Mouse (Mus musculus) lung, postnatal 0 days (tissue): Measurements from ENCODE around the gene Cd164. TPM values are rescaled to one million over a fixed set of nuclear protein-coding genes. Genes with fewer than 3 reads are reported as not detected.

Experiments
- ATAC-seq: fragments of 200-750 bp; cut with Nextera tagmentation; 2 replicates; pipeline ENCODE4 v1.8.0; 2017; ENCODE audit warnings: moderate library complexity
- DNase-seq: peaks from one replicate; pipeline ENCODE4 v3.0.0-alpha.2; 2016; ENCODE audit warnings: low spot score
- H3K27ac ChIP-seq: fragments of 300-500 bp; sonication (generic); 2 replicates; pipeline ENCODE4 v1.5.1; 2014; ENCODE audit warnings: antibody characterized with exemption, mild to moderate bottlenecking, low read length, mixed read lengths
- H3K27me3 ChIP-seq: fragments of 300-500 bp; sonication (generic); replicated peaks from 2 replicates; pipeline ENCODE4 v1.6.1; 2014; ENCODE audit warnings: low read length, mixed read lengths; ENCODE audit not compliant: insufficient read depth
- H3K36me3 ChIP-seq: fragments of 300-500 bp; sonication (generic); 2 replicates; pipeline ENCODE4 v1.6.1; 2014; ENCODE audit warnings: low read length, mixed read lengths; ENCODE audit not compliant: insufficient read depth
- H3K4me1 ChIP-seq: fragments of 300-500 bp; sonication (generic); 2 replicates; pipeline ENCODE4 v1.6.1; 2014; ENCODE audit warnings: antibody characterized with exemption, low read depth, low read length, mixed read lengths; ENCODE audit not compliant: insufficient read depth
- H3K4me2 ChIP-seq: fragments of 300-500 bp; sonication (generic); replicated peaks from 2 replicates; pipeline ENCODE4 v1.6.1; 2014; ENCODE audit warnings: low read depth, mild to moderate bottlenecking, low read length, moderate library complexity, mixed read lengths
- H3K4me3 ChIP-seq: fragments of 300-500 bp; sonication (generic); 2 replicates; pipeline ENCODE4 v1.5.1; 2014; ENCODE audit warnings: low read depth, low read length
- H3K9ac ChIP-seq: fragments of 300-500 bp; sonication (generic); replicated peaks from 2 replicates; pipeline ENCODE4 v1.6.1; 2014; ENCODE audit warnings: low read depth, mild to moderate bottlenecking
- H3K9me3 ChIP-seq: fragments of 300-500 bp; sonication (generic); 2 replicates; pipeline ENCODE4 v1.6.1; 2016; ENCODE audit warnings: low read length, mixed read lengths
- CTCF ChIP-seq: IDR thresholded peaks from 2 replicates; pipeline ENCODE4 v1.5.1; 2016; ENCODE audit warnings: antibody characterized with exemption, mild to moderate bottlenecking
- EP300 ChIP-seq: IDR thresholded peaks from 2 replicates; pipeline ENCODE4 v1.6.1; 2016; ENCODE audit warnings: antibody characterized with exemption, mild to moderate bottlenecking, control low read depth
- WGBS: fragments of 180-500 bp; shearing (Covaris S2); extraction: QIAGEN DNeasy Blood & Tissue Kit; methylation state at CpG from one replicate; pipeline ENCODE4 v1.1.7; 2014; 5-methylcytosine and 5-hydroxymethylcytosine counted together
- polyA plus RNA-seq: library from polyadenylated mRNA; unstranded; fragments of >200 nt; fragmentation: Nextera tagmentation; extraction: Ambion mirVana; gene quantifications from 2 replicates; pipeline ENCODE4 v1.2.1, GENCODE M21; 2015

Cd164 gene
- polyA plus RNA-seq, 1 experiment from 2014 or later: 130 TPM

- Histone ChIP-seq H3K36me3 (no peaks in the 10 kb centered on the region), H3K4me3 (no peak overlapping the region), H3K9ac (no peak overlapping the region), H3K27me3 (no peaks in the 10 kb centered on the region), H3K9me3 (no peaks in the 10 kb centered on the region), H3K4me1 (0 out of 2 replicates have a peak, but pooled peaks cover 5% of the 10 kb centered on the region), H3K4me2 (no peak overlapping the region), H3K27ac (no peak overlapping the region)
- TF ChIP-seq EP300 (no peak), CTCF (no peak)
- peak; percentile 30; the same call in 1 of the 2 replicates for ATAC-seq
- peak; percentile 56 for DNase-seq
- WGBS: 67% methylated on average over 7 of the region's 7 CpGs
These were observed 31.5 kb downstream of the Cd164 start for GRCm38 (mm10) chr10:41550711-41551110.

DNA sequence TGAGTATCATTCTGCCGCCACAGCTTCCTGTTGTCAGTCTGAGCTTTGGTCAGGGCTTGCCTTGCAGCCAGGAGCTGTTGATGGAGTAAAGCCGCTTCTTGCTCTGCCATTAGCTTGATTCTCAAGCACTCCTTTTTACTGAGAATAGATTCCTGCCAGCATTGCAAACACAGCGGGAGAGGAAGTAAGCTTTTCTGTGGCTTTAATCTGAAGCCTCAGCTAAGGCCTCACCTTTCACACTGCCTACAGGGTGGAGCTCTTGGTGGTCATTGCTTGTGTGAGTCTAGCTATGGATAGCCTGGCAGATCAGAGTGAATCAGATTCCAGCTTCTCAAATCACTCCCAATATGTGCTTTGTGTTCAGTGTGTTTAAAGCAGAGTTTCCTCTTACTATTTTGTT is 33.1 kb downstream of the Cd164 start:
- no peak for TF ChIP-seq EP300
- TF ChIP-seq CTCF: no peak
- DNase-seq: peak; percentile 16
- ATAC-seq: no peak
- Histone ChIP-seq H3K9ac (no peak overlapping the region), H3K9me3 (no peaks in the 10 kb centered on the region), H3K27me3 (no peaks in the 10 kb centered on the region), H3K4me1 (0 out of 2 replicates have a peak, but pooled peaks cover 5% of the 10 kb centered on the region), H3K4me3 (no peak overlapping the region), H3K36me3 (no peaks in the 10 kb centered on the region), H3K27ac (no peak overlapping the region), H3K4me2 (no peak overlapping the region)
- 31% methylated on average over 3 of the region's 3 CpGs for WGBS

GRCm38 (mm10) chr10:41552847-41553589 is 33.8 kb downstream of the Cd164 start:
- Histone ChIP-seq H3K27ac (no peak overlapping the region), H3K27me3 (no peaks in the 10 kb centered on the region), H3K4me3 (no peak overlapping the region), H3K4me2 (no peak overlapping the region), H3K36me3 (no peaks in the 10 kb centered on the region), H3K4me1 (0 out of 2 replicates have a peak, but pooled peaks cover 5% of the 10 kb centered on the region), H3K9me3 (no peaks in the 10 kb centered on the region), H3K9ac (no peak overlapping the region)
- peak; percentile 44 for DNase-seq
- WGBS: 36% methylated on average over 14 of the region's 14 CpGs
- TF ChIP-seq CTCF: no peak
- no peak for TF ChIP-seq EP300
- peak; percentile 50 for ATAC-seq

DNA sequence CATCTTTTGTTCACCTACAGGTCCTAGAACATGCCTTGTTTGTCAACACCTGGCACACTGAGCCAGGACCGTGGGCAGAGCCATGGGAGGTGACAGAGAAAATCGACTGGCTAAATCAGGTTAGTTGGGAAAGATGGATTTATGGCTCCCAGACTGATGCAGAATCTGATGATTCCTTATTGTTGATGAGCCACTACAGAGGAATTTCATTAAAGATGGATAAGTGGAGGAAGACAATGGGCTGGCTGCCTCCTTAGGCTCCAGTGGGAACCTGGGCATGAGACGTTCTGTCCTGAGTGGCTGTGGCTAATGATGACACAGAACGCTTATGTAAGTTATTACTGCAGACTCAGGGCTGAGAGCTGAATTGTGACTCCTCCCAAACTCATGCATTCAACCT is 34.5 kb downstream of the Cd164 start:
- ATAC-seq (no peak), DNase-seq (no peak)
- Histone ChIP-seq H3K4me2 (no peak overlapping the region), H3K27ac (no peak overlapping the region), H3K4me3 (no peak overlapping the region), H3K9ac (no peak overlapping the region), H3K36me3 (no peaks in the 10 kb centered on the region), H3K27me3 (no peaks in the 10 kb centered on the region), H3K9me3 (no peaks in the 10 kb centered on the region), H3K4me1 (0 out of 2 replicates have a peak, but pooled peaks cover 5% of the 10 kb centered on the region)
- TF ChIP-seq CTCF (no peak), EP300 (no peak)
- 69% methylated on average over 4 of the region's 4 CpGs for WGBS

DNA sequence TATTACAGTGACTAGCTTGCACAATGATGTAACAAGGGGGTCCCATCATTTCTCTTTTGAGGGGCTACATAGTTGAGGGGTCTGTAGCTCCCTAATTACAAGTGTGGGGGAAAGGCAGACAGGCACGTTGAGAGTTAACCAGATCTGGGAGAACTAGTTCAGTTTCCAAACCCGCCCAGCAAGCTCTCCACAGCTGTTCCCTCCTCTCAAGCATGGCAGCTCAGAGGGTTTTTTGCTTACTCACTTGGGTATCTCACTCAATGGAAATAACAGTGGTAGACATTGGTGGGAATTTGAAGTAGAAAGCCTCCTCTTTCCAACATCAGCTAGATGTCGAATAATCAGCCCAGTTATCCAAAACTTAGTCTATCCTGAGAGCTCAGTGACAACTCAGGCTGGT is 35.9 kb downstream of the Cd164 start:
- Histone ChIP-seq H3K36me3 (no peaks in the 10 kb centered on the region), H3K27me3 (no peaks in the 10 kb centered on the region), H3K27ac (no peak overlapping the region), H3K9me3 (no peaks in the 10 kb centered on the region), H3K4me3 (no peak overlapping the region), H3K4me1 (0 out of 2 replicates have a peak, but pooled peaks cover 5% of the 10 kb centered on the region), H3K9ac (no peak overlapping the region), H3K4me2 (no peak overlapping the region)
- DNase-seq (no peak), ATAC-seq (no peak)
- TF ChIP-seq CTCF (no peak), EP300 (no peak)
- 66% methylated on average over 3 of the region's 3 CpGs for WGBS

GRCm38 (mm10) chr10:41558401-41558800 is 39.2 kb downstream of the Cd164 start:
- H3K9ac ChIP-seq: no peak overlapping the region
- no peak overlapping the region for H3K4me2 ChIP-seq
- DNase-seq: no peak
- 0 out of 2 replicates have a peak, but pooled peaks cover 6% of the 10 kb centered on the region for H3K9me3 ChIP-seq
- no peaks in the 10 kb centered on the region for H3K36me3 ChIP-seq
- H3K27ac ChIP-seq: no peak overlapping the region
- ATAC-seq: no peak
- TF ChIP-seq CTCF (no peak), EP300 (no peak)
- H3K4me3 ChIP-seq: no peak overlapping the region
- no peaks in the 10 kb centered on the region for H3K4me1 ChIP-seq
- H3K27me3 ChIP-seq: no peaks in the 10 kb centered on the region
- WGBS: 100% methylated on average over 1 of the region's 1 CpGs
